Mouse (Mus musculus) intestine, postnatal 0 days (tissue): ENCODE data around the gene Wfdc17. TPM values are rescaled to one million over a fixed set of nuclear protein-coding genes. Genes with fewer than 3 reads are reported as not detected.

Experiments
- ATAC-seq: fragments of 200-750 bp; cut with Nextera tagmentation; 2 replicates; pipeline ENCODE4 v1.8.0; 2017; ENCODE audit warnings: mild to moderate bottlenecking, moderate TSS enrichment, moderate library complexity
- H3K27ac ChIP-seq: fragments of 300-500 bp; sonication (generic); 2 replicates; pipeline ENCODE4 v1.5.1; 2014; ENCODE audit warnings: mild to moderate bottlenecking, low read depth, low read length, moderate library complexity
- H3K27me3 ChIP-seq: fragments of 300-500 bp; sonication (generic); replicated peaks from 2 replicates; pipeline ENCODE4 v1.6.1; 2014; ENCODE audit warnings: low read length, mixed read lengths; ENCODE audit not compliant: control insufficient read depth, insufficient read depth
- H3K36me3 ChIP-seq: fragments of 300-500 bp; sonication (generic); 2 replicates; pipeline ENCODE4 v1.6.1; 2014; ENCODE audit warnings: mild to moderate bottlenecking, moderate library complexity; ENCODE audit not compliant: control insufficient read depth, insufficient read depth
- H3K4me1 ChIP-seq: fragments of 300-500 bp; sonication (generic); replicated peaks from 2 replicates; pipeline ENCODE4 v1.6.1; 2014; ENCODE audit warnings: antibody characterized with exemption, low read length, mixed read lengths; ENCODE audit not compliant: control insufficient read depth, insufficient read depth
- H3K4me2 ChIP-seq: fragments of 300-500 bp; sonication (generic); replicated peaks from 2 replicates; pipeline ENCODE4 v1.6.1; 2014; ENCODE audit warnings: low read depth, mild to moderate bottlenecking, moderate library complexity
- H3K4me3 ChIP-seq: fragments of 300-500 bp; sonication (generic); 2 replicates; pipeline ENCODE4 v1.5.1; 2014; ENCODE audit warnings: low read depth, low read length
- H3K9ac ChIP-seq: fragments of 300-500 bp; sonication (generic); 2 replicates; pipeline ENCODE4 v1.6.1; 2014; ENCODE audit warnings: mild to moderate bottlenecking, low read depth, low read length
- H3K9me3 ChIP-seq: fragments of 300-500 bp; sonication (generic); 2 replicates; pipeline ENCODE4 v1.6.1; 2016; ENCODE audit warnings: mixed run types; ENCODE audit not compliant: control insufficient read depth
- CTCF ChIP-seq: sonication (generic); IDR thresholded peaks from 2 replicates; pipeline ENCODE4 v1.5.1; 2016; ENCODE audit warnings: low read depth, mild to moderate bottlenecking, control low read depth, antibody characterized with exemption, moderate library complexity
- WGBS: fragments of 180-500 bp; shearing (Covaris S2); extraction: QIAGEN DNeasy Blood & Tissue Kit; methylation state at CpG from one replicate; pipeline ENCODE4 v1.1.7; 2014; 5-methylcytosine and 5-hydroxymethylcytosine counted together
- polyA plus RNA-seq: library from polyadenylated mRNA; unstranded; fragments of >200 nt; fragmentation: Nextera tagmentation; extraction: Ambion mirVana; gene quantifications from 2 replicates; pipeline ENCODE4 v1.2.1, GENCODE M21; 2015

The Wfdc17 gene
- polyA plus RNA-seq, 1 experiment from 2014 or later = 7.5 TPM

DNA sequence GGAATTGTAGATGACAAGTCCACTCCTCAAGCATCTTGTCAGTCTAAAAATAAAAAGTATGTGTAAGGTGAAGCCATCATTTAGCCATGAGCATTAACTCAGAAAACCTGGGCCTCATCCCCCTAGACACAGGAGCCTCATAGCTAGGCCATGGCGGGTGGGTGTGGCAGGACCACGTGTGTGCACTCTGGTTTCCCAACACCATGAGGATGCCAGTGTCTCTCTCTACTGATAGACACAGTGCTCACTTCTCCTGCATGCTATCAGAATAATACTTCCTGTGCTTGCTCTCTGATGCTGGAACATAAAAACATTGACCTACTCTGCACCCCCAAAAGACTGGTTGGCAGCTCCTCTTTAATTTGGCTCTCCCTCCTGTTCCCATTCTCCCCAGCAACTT lies 32.1 kb downstream of the Wfdc17 start:
- 63% methylated on average over 2 of the region's 2 CpGs for WGBS
- no peaks in the 10 kb centered on the region for H3K36me3 ChIP-seq
- ATAC-seq = no peak
- H3K4me1 ChIP-seq = no peaks in the 10 kb centered on the region
- no peaks in the 10 kb centered on the region for H3K9me3 ChIP-seq
- no peak for TF ChIP-seq CTCF
- no peak overlapping the region for H3K27ac ChIP-seq
- H3K9ac ChIP-seq = no peak overlapping the region
- no peaks in the 10 kb centered on the region for H3K27me3 ChIP-seq
- H3K4me2 ChIP-seq = no peak overlapping the region
- no peak overlapping the region for H3K4me3 ChIP-seq

DNA sequence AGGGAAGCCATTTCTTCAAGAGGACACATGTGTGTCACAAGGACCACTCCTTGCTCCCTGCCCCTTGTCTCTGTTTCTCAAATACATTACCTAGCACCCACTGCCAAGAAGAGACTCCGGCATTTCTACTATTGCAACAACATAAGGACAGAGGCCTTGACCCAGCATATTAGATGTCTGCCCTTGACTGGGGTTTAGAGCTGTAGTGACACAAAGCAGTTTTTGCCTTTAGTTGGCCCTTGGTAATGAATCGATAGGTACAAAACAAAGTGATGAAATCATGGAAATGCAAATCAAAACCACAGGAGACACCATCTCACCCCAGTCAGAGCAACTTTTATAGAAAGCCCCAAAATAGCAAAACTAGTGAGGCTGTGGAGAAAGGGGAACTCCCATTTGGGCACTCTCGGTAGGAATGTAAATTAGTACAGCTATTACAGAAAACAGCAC lies 33.3 kb downstream of the Wfdc17 start:
- H3K27me3 ChIP-seq = no peaks in the 10 kb centered on the region
- TF ChIP-seq CTCF = no peak
- H3K27ac ChIP-seq = no peak overlapping the region
- 78% methylated on average over 3 of the region's 3 CpGs for WGBS
- no peaks in the 10 kb centered on the region for H3K36me3 ChIP-seq
- no peak for ATAC-seq
- H3K9ac ChIP-seq = no peak overlapping the region
- H3K9me3 ChIP-seq = no peaks in the 10 kb centered on the region
- H3K4me1 ChIP-seq = no peaks in the 10 kb centered on the region
- no peak overlapping the region for H3K4me3 ChIP-seq
- no peak overlapping the region for H3K4me2 ChIP-seq

DNA sequence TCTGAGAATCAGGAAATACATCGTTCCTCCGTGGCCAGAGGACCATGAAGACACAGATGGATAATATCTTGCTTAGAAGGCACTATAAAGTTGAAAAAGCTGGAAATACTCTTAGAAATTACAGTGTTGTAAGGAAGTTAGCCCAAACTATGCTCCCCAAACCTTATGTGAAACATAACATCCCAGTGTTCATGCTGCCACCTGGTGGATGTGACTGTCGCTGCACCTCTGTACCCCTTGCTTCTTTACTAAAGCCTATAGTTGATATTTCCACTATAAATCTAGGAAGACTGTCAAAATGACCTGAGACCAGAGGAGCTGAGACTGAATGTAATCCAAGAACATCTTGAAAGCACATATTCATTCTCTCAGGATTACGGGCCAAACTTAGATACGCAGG lies 35.5 kb downstream of the Wfdc17 start:
- H3K36me3 ChIP-seq = no peaks in the 10 kb centered on the region
- H3K4me2 ChIP-seq = no peak overlapping the region
- no peak for ATAC-seq
- peak; percentile 93 for TF ChIP-seq CTCF
- no peak overlapping the region for H3K27ac ChIP-seq
- no peaks in the 10 kb centered on the region for H3K9me3 ChIP-seq
- no peaks in the 10 kb centered on the region for H3K27me3 ChIP-seq
- no peak overlapping the region for H3K9ac ChIP-seq
- 22% methylated on average over 5 of the region's 5 CpGs for WGBS
- no peak overlapping the region for H3K4me3 ChIP-seq
- H3K4me1 ChIP-seq = no peaks in the 10 kb centered on the region

DNA sequence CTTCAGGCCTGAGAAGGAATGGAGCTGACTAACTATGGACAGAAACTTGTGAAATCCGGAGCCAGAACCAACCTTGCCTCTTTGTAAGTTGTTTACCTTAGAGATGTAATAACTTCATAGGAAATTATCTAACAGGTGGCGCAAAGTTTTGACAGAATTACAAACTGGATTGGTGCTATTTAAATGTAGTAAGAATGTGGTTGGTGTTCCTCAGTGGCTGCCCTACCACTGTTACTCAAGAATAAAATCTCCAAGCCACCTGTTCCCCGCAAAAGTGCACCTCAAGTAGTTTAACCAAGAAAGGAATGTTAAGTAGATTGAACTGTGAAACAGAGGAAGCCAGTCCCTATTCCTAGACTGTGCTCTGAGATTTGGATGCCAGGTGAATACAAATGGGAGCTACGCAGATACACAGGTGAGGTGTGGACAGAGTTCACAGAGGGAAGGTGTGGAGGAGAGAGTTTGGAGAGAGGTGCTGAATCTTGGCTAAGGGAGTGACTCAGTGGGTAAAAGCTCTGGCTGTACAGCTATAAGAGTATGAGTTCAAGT lies 36.7 kb downstream of the Wfdc17 start:
- no peaks in the 10 kb centered on the region for H3K9me3 ChIP-seq
- no peak for TF ChIP-seq CTCF
- H3K27ac ChIP-seq = no peak overlapping the region
- H3K27me3 ChIP-seq = no peaks in the 10 kb centered on the region
- H3K4me3 ChIP-seq = no peak overlapping the region
- 79% methylated on average over 4 of the region's 4 CpGs for WGBS
- no peaks in the 10 kb centered on the region for H3K4me1 ChIP-seq
- no peak overlapping the region for H3K9ac ChIP-seq
- no peak overlapping the region for H3K4me2 ChIP-seq
- H3K36me3 ChIP-seq = no peaks in the 10 kb centered on the region
- ATAC-seq = no peak

DNA sequence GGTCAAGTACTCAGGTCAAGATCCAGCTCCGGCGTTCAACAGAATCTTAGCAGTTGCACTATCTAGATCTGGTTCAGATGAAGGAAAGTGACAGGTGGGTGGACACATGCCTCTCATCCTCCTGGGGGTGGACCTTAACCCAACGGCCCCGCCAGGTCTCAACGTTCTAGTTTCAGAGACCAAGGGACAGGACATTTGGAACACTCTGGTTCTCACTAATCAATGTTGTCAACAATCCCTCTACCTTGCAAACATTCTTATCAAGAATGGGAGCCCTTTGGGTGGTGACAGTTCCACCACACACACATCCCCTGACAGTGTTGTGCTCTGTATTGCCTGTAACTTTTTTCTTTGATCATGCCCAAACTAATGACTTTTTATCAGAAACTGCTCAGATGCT lies 38.0 kb downstream of the Wfdc17 start:
- TF ChIP-seq CTCF = no peak
- H3K27me3 ChIP-seq = no peaks in the 10 kb centered on the region
- no peak overlapping the region for H3K4me2 ChIP-seq
- ATAC-seq = no peak
- H3K36me3 ChIP-seq = no peaks in the 10 kb centered on the region
- no peak overlapping the region for H3K9ac ChIP-seq
- no peaks in the 10 kb centered on the region for H3K4me1 ChIP-seq
- H3K27ac ChIP-seq = no peak overlapping the region
- no peak overlapping the region for H3K4me3 ChIP-seq
- H3K9me3 ChIP-seq = no peaks in the 10 kb centered on the region
- 56% methylated on average over 5 of the region's 5 CpGs for WGBS

DNA sequence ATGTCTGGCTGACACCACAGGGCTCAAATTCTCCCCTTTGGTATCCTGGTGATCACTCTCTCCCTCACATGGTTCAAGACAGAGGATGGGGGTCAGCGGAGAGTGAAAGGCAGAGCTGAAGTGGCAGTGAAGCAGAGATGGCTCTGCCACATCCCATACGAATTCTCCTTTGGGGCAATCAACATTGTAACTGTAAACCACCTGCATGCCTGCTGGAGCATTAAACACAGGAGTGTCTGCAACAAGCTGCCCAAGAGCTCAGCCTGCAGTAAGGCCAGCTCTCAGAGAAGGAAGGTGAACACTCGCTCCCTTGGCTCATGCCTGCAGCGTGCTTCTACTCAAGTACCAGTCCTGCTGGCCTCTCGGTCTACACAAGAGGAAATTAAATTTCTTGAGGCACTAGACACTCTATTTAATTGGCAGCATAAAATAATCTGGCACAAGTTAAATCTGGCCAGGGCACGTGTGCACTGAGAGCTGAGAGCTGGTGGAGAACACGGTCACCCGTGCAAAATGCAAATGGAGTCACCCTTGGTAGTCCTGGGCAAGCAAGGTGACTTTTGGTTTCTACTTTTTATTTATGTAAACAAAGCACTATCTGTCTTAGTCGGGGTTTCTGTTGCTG lies 39.1 kb downstream of the Wfdc17 start:
- Histone ChIP-seq H3K36me3 (no peaks in the 10 kb centered on the region), H3K9me3 (no peaks in the 10 kb centered on the region), H3K9ac (no peak overlapping the region), H3K4me1 (no peaks in the 10 kb centered on the region), H3K4me2 (no peak overlapping the region), H3K4me3 (no peak overlapping the region), H3K27me3 (no peaks in the 10 kb centered on the region), H3K27ac (no peak overlapping the region)
- no peak for TF ChIP-seq CTCF
- WGBS = 69% methylated on average over 9 of the region's 9 CpGs
- ATAC-seq = no peak
